In genomic region chr4:118075343-118075742, GRCm38 (mm10) we compare ENCODE assay signal across 28 mouse cellular contexts.
"Had no signal": no experiment of that assay in that cellular context is flagged by ENCODE, and none has a peak within 500 bp of the region (broad histone marks: within the 10 kb centered on the region; RNA-seq: fewer than 3 reads in every experiment).

No protein-coding gene starts in this region.

- H3K4me2 ChIP-seq: heart, embryonic 11.5 days; heart, embryonic 13.5 days; heart, embryonic 15.5 days; hindbrain, embryonic 12.5 days; hindbrain, embryonic 14.5 days; intestine, embryonic 15.5 days; kidney, embryonic 15.5 days; limb, embryonic 12.5 days had no signal

- ATAC-seq: hindbrain, embryonic 16.5 days; inflammation-experienced regulatory T-cells, adult 6 months; intestine, embryonic 15.5 days; intestine, postnatal 0 days had no signal

- H3K9me3 ChIP-seq: heart, embryonic 15.5 days; hindbrain, embryonic 12.5 days; intestine, embryonic 15.5 days; limb, embryonic 10.5 days had no signal

- H3K27ac ChIP-seq: gastrocnemius, adult 2 months; heart, adult 2 months; heart, embryonic 13.5 days; heart, embryonic 15.5 days; hindbrain, embryonic 10.5 days; hindbrain, embryonic 12.5 days; hindbrain, embryonic 14.5 days; intestine, embryonic 15.5 days; kidney, embryonic 15.5 days; kidney, postnatal 0 days; layer of hippocampus, adult 2 months; left cerebral cortex, adult 2 months; limb, embryonic 10.5 days; limb, embryonic 12.5 days; liver, embryonic 14.5 days had no signal

- H3K36me3 ChIP-seq: heart, embryonic 15.5 days; hindbrain, embryonic 12.5 days; intestine, embryonic 15.5 days; kidney, embryonic 15.5 days; limb, embryonic 12.5 days had no signal

- DNase-seq: gastrocnemius, adult 2 months; gastrocnemius, postnatal 10 days; gastrocnemius, postnatal 25 days; heart, adult 2 months; heart, postnatal 14 days; heart, postnatal 4 days; kidney, adult 18-20 months; kidney, adult 8-10 months; kidney, postnatal 14 days; kidney, postnatal 4 days; liver had no signal

- H3K27me3 ChIP-seq: heart, embryonic 13.5 days; heart, embryonic 15.5 days; hindbrain, embryonic 12.5 days; intestine, embryonic 15.5 days; kidney, embryonic 15.5 days; limb, embryonic 12.5 days had no signal

- H3K9ac ChIP-seq: heart, embryonic 13.5 days; heart, embryonic 15.5 days; hindbrain, embryonic 12.5 days; hindbrain, embryonic 14.5 days; intestine, embryonic 15.5 days; kidney, embryonic 15.5 days; limb, embryonic 12.5 days; liver, embryonic 14.5 days had no signal

- H3K4me3 ChIP-seq: gastrocnemius, adult 2 months; heart, adult 2 months; heart, embryonic 13.5 days; heart, embryonic 15.5 days; hindbrain, embryonic 10.5 days; hindbrain, embryonic 12.5 days; intestine, embryonic 15.5 days; kidney, embryonic 15.5 days; layer of hippocampus, adult 2 months; left cerebral cortex, adult 2 months; limb, embryonic 10.5 days; limb, embryonic 12.5 days had no signal
